Mouse (Mus musculus) right cerebral cortex, postnatal 14 days (tissue): ENCODE measurements around the gene Ggt5.
A peak's percentile ranks its signal among the peaks of the same experiment; 100 is the strongest.

Experiments used
- DNase-seq: peaks from one replicate; pipeline ENCODE4 v3.0.0; 2022

Ggt5 gene

GRCm38 (mm10) chr10:75568851-75569250 lies 20.3 kb upstream of the Ggt5 start:
- DNase-seq, result no peak

GRCm38 (mm10) chr10:75570981-75571657 lies 18.0 kb upstream of the Ggt5 start:
- DNase-seq, result no peak

- no peak for DNase-seq
These were observed 17.2 kb upstream of the Ggt5 start for GRCm38 (mm10) chr10:75571937-75572336.

GRCm38 (mm10) chr10:75573181-75573580 lies 16.0 kb upstream of the Ggt5 start:
- DNase-seq, result no peak

- DNase-seq, result no peak
These were observed 15.2 kb upstream of the Ggt5 start for GRCm38 (mm10) chr10:75573965-75574364.

- DNase-seq, result no peak
These were observed 10.0 kb upstream of the Ggt5 start for GRCm38 (mm10) chr10:75579129-75579528.

- peak; percentile 93 for DNase-seq
These were observed 3.1 kb upstream of the Ggt5 start for GRCm38 (mm10) chr10:75585876-75586552.

GRCm38 (mm10) chr10:75586553-75586879 lies 2.6 kb upstream of the Ggt5 start:
- DNase-seq, result no peak

GRCm38 (mm10) chr10:75587781-75588180 lies 1.4 kb upstream of the Ggt5 start:
- no peak for DNase-seq

- no peak for DNase-seq
These were observed 804 bp upstream of the Ggt5 start for GRCm38 (mm10) chr10:75588336-75588735.

- no peak for DNase-seq
These were observed 511 bp downstream of the Ggt5 start for GRCm38 (mm10) chr10:75589651-75590050.

GRCm38 (mm10) chr10:75591211-75591894 lies 2.2 kb downstream of the Ggt5 start:
- no peak for DNase-seq

- no peak for DNase-seq
These were observed 3.4 kb downstream of the Ggt5 start for GRCm38 (mm10) chr10:75592585-75592984.

- DNase-seq, result no peak
These were observed 6.8 kb downstream of the Ggt5 start for GRCm38 (mm10) chr10:75595981-75596380.

- DNase-seq, result no peak
These were observed 11.1 kb downstream of the Ggt5 start for GRCm38 (mm10) chr10:75600189-75600730.

- no peak for DNase-seq
These were observed 16.2 kb downstream of the Ggt5 start for GRCm38 (mm10) chr10:75605162-75605846.

GRCm38 (mm10) chr10:75607253-75607652 lies 18.1 kb downstream of the Ggt5 start:
- DNase-seq, result no peak

- DNase-seq, result no peak
These were observed 19.8 kb downstream of the Ggt5 start for GRCm38 (mm10) chr10:75608975-75609374.

- DNase-seq, result no peak
These were observed 21.3 kb downstream of the Ggt5 start for GRCm38 (mm10) chr10:75610486-75610885.

- DNase-seq, result no peak
These were observed 26.9 kb downstream of the Ggt5 start for GRCm38 (mm10) chr10:75616044-75616443.

- DNase-seq, result no peak
These were observed 31.7 kb downstream of the Ggt5 start for GRCm38 (mm10) chr10:75620818-75621217.

- no peak for DNase-seq
These were observed 36.8 kb downstream of the Ggt5 start for GRCm38 (mm10) chr10:75625920-75626319.

GRCm38 (mm10) chr10:75626991-75627390 lies 37.9 kb downstream of the Ggt5 start:
- DNase-seq, result no peak
